Mouse (Mus musculus): ENCODE measurements around the gene Tll2.

GRCm38 (mm10) chr19:41119924-41120323, 86.7 kb downstream of the Tll2 start:
- TF ChIP-seq CTCF (IDR thresholded peaks at IDR 0.05; ENCODE audit: borderline replicate concordance, insufficient read depth, low read length) (no peak), POLR2A (IDR thresholded peaks at IDR 0.05; ENCODE audit: low read depth, low read length) (no peak)
